Mouse (Mus musculus) skeletal muscle tissue, adult 2 months (tissue): ENCODE measurements at regions not wholly inside any gene's neighbourhood (a gene's known extent, or its start where the extent isn't known, plus 50 kb on each side); places are given as distances from the start of the nearest gene placed in this dataset.

Experiments used
- DNase-seq: peaks from one replicate; pipeline ENCODE4 v3.0.0-alpha.2; 2012; ENCODE audit warnings: low read depth, low spot score

DNA sequence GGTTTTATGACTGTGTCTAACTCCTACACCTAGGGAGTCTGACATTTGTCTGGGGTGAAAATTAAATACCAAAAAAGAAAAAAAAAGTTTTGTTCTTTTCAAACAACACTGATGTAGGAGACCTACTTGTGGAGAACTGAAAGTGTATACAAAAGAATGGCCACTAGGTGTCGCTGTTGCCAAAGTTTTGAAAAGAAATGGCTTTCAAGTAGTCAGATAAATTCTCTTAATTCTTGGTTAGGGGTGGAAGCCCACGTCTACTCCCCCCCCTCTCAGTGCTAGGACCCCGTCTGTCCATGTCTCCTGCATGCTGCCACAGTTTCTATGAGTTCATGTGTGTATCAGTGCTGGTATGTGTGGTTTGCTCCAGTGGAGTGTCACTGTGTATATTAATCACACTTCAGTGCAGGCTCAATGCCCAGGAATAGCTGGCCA lies 100.7 kb upstream of the Spred2 start:
- DNase-seq = peak; percentile 50

DNA sequence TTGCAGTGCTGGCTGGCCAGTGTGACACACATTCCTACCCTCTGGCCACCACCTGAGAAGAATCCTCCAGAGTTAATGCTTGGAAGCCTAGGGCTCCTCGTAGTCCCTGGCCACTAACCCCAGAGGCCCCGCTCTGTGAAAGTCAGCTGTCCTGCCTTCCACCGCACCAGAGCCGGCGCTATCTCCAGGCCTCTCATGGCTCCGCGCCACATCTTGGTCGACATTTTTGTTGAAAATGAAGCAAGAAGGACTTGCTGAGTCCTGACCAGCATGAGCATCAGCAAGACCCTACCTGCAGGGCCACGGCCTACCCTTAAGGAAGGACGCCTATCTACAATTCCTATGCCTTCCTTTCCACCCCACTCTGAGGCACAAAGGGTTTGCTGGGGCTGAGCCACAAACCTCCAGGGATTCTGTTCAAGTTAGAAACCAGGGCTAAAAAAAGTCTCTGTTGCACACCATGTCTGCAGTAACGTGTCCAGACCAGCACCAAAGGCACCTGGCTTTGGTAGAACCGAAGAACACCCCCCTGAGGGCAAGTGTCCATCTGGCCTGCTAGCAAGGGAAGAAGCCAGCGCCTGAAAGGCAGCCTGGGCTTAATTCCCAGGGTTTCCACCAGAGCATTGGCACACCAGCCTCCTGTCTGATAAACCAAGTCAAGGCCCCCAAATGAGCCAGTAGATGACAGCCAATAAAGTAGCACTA lies 97.5 kb upstream of the Spred2 start:
- DNase-seq = no peak

DNA sequence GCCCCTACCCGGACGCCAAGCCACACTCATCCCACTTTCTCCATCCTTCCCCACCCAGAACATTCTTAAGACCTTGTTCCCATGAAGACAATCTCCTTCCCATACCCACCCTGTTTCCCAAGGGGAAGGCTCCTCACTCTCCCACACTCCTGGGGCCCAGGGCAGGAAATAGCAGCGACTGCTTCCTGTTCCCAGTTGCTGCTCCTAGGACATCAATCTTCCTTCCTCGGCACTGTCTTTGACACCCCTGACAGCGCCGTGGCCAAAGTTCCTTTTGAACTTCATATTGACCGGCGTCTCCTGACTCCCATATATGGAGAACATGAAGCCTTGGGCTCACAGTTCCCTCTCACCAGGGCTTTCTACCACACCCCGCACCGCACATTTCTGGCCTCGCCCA lies 96.2 kb upstream of the Spred2 start:
- no peak for DNase-seq

- no peak for DNase-seq
Measured at GRCm38 (mm10) chr11:19828959-19829401, 95.2 kb upstream of the Spred2 start.

- DNase-seq = no peak
Measured at GRCm38 (mm10) chr11:19829564-19830279, 94.5 kb upstream of the Spred2 start.

GRCm38 (mm10) chr11:19830280-19831062 lies 93.7 kb upstream of the Spred2 start:
- DNase-seq = peak; percentile 60

DNA sequence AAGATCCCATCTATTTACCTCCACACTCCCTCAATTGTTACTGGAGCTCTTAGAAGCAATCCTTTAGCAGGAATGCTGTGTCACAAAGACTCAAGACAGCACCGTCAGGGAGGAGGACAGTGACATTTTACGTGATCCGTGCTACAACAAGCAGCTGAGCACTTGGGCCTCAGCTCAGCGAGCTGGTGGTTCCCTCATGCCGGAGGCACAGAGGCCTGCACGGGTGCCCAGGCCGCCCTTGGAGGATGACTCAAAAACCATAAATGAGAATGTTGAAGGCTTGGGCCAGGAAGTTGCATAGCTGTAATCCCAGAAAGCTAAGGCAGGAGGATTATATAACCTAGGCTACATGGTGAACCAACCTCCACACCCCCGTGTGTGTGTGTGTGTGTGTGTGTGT lies 89.6 kb upstream of the Spred2 start:
- no peak for DNase-seq

- DNase-seq = no peak
Measured at GRCm38 (mm10) chr11:19835221-19835745, 88.9 kb upstream of the Spred2 start.

DNA sequence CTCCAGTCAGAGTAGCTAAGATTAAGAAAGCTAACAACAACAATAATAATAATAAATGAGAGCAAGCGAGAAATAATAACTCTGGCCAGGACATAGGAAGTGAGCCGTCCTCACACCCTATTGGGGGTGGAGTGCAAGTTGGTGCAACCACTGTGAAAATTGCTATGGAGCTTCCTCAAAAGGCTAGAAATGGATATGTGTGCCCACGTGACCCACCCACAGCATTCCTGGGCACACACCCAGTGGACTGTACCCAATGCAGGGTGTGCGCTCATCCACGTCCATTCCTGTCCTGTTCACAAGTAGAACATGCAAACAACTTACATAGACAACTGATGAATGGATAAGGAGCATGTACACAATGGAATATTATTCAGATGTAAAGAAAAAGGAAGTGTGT lies 85.2 kb upstream of the Spred2 start:
- no peak for DNase-seq

- no peak for DNase-seq
Measured at GRCm38 (mm10) chr11:19843084-19843483, 81.1 kb upstream of the Spred2 start.

GRCm38 (mm10) chr11:19847910-19848309 lies 76.3 kb upstream of the Spred2 start:
- no peak for DNase-seq

GRCm38 (mm10) chr11:19848412-19848811 lies 75.8 kb upstream of the Spred2 start:
- DNase-seq = no peak

DNA sequence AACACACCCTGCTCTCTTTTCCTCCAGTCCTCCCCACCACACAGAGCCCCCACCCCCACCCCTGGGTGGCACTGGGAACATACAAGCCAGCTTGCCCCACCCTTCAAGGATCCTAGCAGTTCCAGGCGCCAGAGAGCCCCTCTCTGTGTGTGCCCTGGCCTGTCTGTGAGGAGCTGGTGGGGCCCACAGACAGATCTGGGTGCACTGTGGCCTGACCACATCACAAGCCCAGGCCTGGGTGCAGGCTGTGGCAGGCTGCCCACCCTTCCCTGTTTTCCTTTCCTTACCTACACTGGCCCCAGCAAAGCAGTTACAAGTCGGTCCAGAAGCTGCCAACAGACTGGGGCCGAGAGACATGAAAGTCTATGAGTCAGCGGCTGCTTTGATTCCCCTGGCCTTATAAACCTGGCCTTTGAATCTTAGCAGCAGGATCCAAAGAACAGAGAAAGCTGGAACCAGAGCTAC lies 74.8 kb upstream of the Spred2 start:
- no peak for DNase-seq

- DNase-seq = no peak
Measured at GRCm38 (mm10) chr11:19849844-19850420, 74.2 kb upstream of the Spred2 start.

GRCm38 (mm10) chr11:19851022-19851615 lies 73.1 kb upstream of the Spred2 start:
- no peak for DNase-seq

- no peak for DNase-seq
Measured at GRCm38 (mm10) chr11:19861596-19861995, 62.6 kb upstream of the Spred2 start.

DNA sequence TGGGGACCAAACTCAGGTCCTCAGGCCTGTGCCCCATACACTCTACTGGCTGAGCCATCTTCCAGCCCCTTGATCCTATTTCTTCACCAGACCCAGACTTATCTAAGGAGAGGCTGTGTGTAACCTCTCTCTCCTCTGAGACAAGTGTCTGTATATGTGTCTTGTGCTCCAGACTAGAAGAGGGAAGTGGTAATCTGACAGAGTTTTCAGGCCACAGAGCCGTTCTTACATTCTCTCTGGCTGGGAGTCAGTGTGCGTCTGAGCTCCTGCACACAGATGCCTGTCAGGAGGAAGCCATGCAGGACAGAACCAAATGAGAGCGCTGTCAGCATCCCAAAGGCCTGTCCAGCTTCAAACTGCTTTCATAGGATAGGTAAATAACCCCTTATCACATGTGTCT lies 60.8 kb upstream of the Spred2 start:
- DNase-seq = no peak

DNA sequence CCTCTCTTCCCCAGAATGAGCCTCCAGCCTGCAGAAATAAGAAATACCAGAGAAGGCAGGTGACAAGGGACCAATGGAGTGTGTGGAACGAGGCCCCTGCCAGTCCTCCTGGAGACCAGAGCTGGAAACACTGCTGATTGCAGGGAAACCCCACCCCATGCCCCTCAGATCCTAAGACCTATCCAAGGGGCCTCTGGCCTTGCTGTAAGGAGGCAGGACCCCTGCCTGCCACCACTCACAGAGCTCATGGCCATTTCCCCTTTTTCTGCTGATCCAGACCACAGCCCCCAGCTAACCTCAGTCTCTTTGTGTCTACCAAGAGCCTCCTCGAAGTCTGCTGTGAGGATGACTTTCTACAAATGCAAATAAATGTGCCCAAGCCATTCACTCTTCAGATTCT lies 57.9 kb upstream of the Spred2 start:
- DNase-seq = no peak

DNA sequence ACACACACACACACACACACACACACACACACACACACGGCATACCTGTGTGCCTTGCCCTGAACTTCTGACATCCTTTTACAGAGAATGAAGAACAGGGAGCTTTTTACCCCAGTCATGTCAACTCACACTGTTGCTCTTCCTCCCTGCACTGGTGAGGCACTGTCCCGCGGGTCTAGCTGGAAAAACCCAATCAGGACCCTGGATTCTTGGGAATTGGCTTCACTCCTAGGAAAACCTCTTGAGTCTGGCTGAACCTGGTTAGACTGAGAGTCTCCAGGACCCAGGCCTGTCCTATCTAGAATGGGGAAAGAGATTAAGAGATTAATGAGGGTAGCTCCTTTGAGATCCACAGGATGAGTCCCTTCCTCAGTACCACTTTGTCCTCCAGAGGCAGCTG lies 54.5 kb upstream of the Spred2 start:
- DNase-seq = no peak

DNA sequence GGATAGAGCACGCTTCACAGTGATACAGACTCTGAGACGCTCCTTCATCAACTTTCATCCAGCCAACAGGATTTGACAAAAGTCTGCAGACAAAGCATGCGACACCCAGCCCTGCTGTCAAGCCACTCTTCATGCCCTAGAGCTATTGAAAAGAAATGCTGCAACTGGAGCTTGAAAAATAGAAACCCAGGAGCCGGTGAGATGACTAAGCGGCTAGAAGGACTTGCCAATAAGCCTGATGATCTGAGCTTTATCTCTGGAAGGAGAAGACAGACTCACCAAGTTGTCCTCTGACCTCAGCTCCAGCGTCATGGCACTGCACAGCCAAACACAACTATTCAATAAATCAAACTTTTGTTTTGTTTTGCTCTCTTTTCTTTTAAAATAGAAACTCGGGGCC lies 54.0 kb upstream of the Spred2 start:
- no peak for DNase-seq

GRCm38 (mm10) chr11:19873796-19874195 lies 50.4 kb upstream of the Spred2 start:
- no peak for DNase-seq
